Mouse (Mus musculus): ENCODE measurements around the gene Wdr70.

Wdr70 gene

DNA sequence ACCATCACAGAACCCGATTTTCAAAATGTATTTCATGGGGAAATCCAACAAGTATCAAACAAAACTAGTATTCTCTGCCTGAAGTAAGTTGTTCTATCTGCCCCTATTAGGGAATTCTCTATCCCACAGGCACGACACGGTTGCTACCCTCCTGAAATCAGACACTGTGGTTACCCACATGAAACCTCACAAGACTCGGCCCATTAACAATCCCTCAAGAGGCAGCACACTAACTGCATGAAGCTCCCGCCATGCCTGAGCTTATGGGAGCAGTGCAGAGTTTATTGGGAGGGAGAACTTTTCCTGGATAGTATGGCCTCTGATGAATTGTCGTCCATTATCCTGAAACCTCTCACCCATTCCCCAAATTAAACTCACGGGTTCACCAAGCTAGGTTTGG is 67.8 kb downstream of the Wdr70 start:
- in situ Hi-C loops (cut with MboI) = no loop called here

DNA sequence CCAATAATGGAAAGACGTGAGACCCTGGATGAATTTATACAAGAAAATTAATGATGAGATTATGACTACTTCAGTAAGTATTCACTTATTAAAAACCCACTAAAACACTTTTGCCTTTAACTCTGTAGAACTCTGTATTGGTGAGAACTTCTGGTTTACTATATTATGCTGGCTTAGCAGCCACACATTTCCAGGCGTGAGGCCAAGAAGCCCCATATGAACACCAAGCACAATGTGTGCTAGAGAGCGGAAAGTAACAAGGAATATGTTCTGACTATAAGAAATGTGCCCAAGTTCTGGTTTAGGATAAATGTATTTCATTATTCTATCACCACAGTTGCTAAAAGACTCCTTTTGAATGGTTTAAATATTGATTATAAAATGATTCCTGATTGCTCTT is 68.4 kb downstream of the Wdr70 start:
- in situ Hi-C loops (cut with MboI) = no loop called here

DNA sequence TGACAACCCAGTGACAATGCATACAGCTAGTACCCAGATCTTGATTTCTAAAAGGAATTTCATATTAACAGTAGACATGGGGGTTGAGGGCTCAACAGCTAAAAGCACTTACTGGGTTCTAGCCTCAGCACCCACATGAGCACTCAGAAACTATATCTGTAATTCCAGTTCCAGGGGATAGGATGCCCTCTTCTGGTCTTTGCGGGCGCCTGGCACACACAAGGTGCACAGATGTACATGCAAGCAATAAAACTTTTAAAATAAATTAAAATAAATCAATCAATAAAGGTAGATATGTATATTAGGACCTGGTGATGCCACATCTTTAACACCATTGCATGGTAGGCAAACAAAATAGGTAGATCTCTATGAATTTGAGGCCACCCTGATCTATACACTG is 71.5 kb downstream of the Wdr70 start:
- in situ Hi-C loops (cut with MboI) = no loop called here

DNA sequence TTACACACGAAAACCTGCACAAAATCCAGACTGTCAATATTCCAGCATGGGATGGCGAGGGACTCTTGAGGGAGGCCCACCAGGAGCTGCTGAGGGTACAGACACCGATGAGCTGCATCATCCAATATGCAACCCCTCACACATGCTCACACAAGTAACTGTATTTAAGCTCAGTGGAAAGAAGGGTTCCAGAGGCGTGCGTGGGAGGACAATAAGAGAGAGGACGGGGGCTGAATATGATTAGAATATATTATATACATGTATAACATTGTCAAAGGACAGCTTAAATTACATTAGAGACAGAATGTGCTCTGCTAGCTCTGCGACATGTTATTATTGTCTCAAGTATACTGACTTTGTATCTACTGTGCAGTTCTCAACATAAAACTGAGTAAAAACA is 87.6 kb downstream of the Wdr70 start:
- in situ Hi-C loops (cut with MboI) = no loop called here

DNA sequence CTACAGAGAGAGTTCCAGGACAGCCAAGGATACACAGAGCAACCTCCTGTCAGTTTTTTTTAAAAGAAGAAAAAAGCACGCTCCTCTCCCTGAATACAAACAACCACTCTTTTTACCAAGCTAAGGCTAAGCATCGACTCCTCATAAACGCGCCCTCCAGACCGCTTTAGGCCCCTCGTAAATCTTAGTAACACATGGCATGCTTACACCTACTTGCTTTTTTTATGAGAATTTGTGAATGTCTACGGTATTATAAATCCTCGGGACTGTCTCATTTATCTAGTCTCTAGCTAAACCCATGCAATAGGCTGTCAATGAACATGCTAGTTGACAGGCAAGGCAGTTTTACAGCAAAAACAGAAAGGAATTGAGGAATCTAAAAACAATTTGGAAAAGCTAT is 91.6 kb downstream of the Wdr70 start:
- in situ Hi-C loops (cut with MboI) = no loop called here

DNA sequence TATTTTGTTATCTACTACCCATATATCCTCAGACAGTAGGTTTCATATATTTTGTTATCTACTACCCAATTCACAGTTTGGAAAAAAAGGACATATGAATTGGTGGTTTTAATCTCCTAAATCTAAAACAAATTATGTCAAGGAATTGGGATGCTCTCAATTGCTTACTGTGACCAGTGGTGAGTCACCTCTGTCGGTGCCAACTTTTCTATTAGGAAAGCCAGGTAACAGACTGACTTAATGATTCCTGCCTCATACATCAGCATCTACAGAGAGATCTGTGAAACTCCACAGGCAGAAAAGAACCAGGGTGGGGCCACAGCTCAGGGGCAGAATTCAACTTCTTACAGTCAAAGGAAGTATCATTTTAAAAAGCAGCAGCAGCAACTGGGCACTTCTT is 93.0 kb downstream of the Wdr70 start:
- in situ Hi-C loops (cut with MboI) = no loop called here

DNA sequence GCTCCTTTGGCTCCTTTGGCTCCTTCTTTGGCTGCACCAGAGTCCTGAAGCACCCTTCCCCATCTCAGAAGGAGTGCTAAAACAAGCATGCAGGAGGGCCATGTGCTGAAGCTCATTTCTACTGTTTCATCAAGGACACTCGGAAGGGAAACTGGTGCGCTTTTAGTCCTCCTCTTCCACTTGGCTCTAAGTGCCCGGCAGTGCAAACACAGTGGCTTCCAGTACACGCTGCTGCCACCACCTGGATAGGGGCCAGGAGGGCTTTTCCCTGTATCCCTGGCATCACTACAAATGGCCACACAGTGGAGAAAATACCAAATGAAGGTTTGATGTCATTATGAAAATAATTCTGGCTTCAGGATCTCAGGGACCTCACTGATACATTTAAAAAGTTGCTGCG is 93.5 kb downstream of the Wdr70 start:
- in situ Hi-C loops (cut with MboI) = no loop called here

DNA sequence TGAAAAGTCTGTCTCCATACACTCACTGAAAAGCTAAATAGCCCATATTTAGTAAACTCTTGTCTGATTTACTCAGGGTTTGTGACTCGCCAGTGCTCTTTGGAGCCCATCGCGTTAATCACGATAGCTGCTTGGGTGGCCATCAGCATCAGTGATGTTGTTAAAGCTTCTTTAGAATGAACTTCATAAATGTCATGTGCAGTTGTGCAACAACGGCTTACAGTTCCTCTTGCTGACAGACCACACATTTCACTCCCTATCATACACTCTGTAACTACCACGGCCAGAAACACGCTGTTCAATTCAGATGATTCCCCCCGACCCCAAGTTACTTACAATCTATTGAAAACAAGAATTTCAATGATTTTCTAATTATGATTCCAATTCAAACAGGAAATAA is 95.2 kb downstream of the Wdr70 start:
- in situ Hi-C loops (cut with MboI) = no loop called here

DNA sequence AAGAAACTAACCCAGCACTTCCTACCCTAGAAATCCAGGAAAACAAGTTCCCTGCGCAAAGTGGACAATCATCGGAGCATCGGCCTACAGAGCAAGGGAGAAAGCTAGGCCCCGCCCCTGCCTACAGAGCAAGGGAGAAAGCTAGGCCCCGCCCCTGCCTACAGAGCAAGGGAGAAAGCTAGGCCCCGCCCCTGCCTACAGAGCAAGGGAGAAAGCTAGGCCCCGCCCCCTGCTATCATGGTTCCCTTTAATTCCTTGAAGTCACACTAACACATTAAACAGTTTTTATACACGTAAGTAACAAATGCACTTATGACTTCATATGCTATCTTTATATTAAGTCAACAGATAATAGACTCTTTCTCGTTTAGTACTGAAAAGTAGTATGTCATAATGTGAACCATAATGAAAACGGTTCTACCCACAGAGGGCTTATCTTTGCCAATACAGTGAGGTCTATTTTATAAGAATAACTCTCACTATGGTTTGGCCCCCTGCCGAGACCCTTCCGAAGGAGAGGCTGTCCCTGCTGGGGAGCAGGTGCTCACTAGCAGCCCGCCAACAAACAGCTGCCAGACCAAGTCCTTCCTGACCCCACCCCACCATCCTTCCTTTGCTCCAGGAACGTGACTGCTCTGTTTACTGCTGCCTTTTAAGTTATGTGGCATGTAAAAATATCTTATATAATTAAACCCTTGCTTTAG is 100.0 kb downstream of the Wdr70 start:
- in situ Hi-C loops (cut with MboI) = no loop called here

DNA sequence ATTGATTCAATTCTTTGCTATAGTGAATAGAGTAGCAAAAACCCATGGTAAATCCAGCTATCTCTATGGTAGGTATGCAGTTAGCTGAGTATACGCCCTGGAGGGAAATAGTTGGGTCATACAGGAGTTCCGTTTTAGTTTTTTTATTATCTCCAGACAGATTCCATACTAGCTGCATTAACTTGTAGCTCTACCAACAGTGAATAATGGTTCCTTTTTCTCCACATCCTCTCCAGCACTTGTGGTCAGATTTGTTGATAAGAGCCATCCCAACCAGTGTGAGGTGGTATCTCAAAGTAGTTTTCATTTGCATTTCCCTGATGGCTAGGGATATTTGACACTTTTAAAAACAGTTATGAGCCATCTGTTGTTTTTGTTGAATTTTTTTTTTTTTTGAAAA is 100.9 kb downstream of the Wdr70 start:
- in situ Hi-C loops (cut with MboI) = no loop called here

DNA sequence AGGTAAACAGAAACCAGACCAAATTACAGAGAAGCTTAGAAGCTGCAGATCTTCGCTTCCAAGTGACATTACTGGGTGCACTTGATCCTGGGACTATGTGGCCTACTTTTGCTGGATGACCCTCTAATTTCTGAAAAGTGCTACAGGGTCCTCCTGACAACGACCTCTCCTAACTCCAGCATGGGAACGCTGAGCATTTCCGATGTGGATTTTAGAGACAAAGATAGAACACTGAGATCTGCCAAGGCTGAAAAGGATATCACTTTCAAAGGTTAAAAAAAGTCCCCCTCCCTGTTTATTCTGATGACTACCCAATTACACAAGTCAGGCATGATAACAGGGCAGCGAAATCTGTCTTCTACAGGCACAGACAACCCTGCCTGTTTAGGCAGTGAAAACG is 105.3 kb downstream of the Wdr70 start:
- in situ Hi-C loops (cut with MboI) = no loop called here

DNA sequence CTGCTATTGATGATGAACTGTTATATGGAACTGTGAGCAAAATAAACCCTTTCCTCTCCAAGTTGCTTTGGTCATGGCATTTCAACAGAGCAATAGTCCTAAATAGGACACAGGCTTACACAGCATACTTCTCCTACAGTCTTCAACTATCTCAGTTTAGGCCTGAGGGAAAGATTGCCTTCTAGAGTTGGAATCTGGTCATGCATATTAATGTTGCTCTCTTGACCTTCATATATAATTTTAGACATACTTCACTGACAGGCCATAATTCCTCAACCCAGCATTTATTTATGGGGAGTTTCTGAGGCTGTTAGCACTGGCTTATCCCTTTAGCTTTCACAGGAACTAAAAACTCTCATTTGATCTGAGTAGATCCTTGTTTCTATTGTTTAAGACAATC is 108.9 kb downstream of the Wdr70 start:
- in situ Hi-C loops (cut with MboI) = no loop called here

DNA sequence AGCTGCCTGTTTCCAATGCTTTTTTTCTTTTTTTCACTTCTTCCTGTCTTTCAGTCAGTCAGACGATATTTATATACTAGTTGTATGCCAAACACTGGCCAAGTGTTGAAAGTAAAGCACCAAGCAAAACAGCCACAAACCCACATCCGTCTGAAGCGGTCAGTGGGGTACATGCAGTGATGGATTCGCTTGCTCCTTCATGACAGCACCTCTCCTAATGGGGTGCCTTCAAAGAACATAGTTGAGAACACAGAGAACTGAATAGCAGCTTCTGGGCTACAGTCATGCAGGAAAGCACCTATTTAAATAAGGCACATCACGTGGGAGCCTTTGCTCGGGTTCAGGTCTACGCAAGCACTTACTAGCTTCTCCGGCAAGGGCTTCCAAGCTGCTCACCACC is 111.6 kb downstream of the Wdr70 start:
- in situ Hi-C loops (cut with MboI) = no loop called here

DNA sequence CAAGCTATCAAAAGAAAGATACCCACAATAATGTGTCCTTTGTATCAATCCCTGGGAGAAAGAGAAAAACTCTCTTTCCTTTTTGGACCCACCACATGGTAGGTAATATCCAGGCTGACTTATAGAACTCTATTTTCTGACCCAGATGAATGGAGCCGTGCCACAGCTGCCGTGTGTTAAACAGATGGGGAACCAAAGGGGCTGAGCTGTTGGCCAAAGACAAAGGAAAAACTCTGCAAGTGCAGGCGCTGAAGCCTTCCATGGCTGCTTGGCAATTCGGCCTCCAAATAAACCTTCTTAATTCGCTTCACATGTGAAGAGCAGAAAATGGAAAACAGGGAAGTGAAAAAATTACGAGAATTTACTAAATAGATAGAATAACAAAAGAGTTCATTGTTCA is 112.7 kb downstream of the Wdr70 start:
- in situ Hi-C loops (cut with MboI) = no loop called here

DNA sequence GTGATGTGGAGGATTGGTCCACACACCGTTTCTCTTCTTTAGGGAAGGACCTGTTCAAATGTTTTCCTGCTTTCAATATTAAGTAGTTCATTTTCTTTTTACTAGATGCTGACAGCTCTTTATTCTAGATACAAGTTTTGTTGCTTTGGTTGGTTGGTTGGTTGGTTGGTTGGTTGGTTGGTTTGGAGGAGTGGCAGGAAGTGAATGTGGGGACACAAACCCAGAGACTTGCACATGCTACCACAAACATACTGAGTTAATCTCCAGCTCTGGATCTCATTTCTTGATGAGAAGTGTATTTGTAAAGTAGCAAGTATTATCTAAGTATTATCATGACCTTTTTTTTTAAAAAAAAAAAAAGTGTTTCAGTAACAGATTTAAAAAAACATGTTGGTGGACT is 120.4 kb downstream of the Wdr70 start:
- in situ Hi-C loops (cut with MboI) = no loop called here

DNA sequence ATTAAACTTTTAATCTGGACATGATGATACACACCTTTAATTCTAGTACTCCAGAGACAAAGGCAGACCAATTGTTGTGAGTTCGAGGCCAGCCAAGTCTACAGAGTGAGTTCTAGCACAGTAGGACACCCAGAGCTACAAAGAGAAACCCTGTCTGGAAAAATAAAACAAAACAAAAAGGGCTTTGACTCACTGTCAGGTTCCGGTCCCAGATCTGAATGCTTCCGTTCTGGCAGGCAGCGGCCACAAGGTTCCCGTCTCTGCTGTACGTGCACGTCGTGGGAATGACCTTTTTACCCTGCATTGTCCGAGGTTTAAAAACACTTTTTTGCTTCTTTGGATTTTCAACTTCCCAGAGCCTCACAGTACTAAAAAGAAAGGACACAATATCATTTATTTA is 122.2 kb downstream of the Wdr70 start:
- in situ Hi-C loops (cut with MboI) = no loop called here

DNA sequence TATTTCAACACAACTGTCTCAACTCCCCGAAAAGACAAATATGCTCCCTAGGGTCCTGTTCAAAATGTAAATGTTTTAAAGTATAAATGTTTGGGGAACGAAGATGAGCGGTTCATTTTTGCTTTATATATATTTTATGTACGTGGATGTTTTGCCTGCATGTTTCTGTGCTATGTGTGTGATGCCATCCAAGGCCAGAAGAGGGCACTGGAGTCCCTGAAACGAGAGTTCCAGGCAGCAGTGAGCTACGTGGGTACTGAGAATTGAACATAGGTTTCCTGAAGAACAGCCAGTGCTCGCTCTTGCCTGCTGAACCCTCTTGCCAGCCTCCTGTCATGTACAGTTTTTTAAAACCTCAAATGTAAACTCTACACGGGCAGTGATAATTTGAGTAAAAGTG is 124.6 kb downstream of the Wdr70 start:
- in situ Hi-C loops (cut with MboI) = no loop called here

DNA sequence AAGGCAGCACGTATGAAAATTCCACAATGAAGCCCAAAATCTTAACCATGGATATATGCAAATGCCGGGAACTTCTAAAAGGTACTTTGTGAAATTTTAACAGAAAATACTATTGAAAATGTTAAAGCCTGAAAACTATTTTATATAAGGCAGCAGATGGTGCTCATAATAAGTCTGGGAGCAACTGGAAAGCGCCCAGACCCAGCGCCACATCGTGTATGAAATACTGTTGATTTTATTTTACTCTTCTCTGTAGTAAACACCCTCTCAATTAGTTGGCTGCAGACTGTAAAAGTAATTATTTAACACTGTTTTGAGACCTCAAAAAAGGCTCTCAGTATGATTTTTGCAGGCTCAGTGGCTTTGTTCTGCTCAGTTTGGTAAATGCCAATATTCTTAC is 126.5 kb downstream of the Wdr70 start:
- in situ Hi-C loops (cut with MboI) = no loop called here

DNA sequence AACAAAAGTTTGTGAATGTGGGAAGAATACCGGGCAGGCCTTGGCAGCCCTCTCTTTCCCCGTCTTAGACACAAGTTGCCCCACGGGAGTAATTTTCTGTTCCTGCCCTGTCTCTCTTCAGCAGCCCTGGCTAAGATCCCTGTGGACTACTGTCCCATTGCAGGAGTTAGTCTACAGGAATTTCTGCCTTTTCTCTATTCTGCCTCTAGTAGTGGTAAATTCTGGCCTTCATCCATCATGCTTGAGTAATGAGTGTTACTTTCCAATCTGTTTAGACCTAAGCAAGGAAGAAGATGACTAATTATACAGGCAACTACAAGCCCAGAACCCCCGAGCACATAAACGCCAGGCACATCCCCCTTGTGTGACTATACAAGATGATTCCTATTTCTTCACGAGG is 136.2 kb downstream of the Wdr70 start:
- in situ Hi-C loops (cut with MboI) = no loop called here

DNA sequence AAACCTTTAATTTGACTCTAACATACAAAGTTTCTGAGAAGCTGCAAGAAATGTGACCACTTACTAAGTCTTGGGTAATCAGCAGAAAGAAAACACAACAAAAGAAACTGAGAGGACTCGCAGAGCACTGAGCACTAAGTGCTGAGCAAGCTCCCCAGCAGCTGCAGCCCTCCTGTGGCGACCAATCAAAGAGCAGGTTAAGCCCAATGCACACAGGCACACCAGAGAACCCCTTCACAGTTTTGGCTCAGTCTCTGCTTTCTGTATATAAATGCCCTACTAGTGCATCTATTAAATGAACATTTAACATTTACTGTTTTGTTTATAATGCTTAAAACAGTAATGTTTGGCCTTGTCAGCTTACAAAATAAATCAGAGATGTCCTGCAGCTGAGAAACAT is 137.5 kb downstream of the Wdr70 start:
- in situ Hi-C loops (cut with MboI) = no loop called here

DNA sequence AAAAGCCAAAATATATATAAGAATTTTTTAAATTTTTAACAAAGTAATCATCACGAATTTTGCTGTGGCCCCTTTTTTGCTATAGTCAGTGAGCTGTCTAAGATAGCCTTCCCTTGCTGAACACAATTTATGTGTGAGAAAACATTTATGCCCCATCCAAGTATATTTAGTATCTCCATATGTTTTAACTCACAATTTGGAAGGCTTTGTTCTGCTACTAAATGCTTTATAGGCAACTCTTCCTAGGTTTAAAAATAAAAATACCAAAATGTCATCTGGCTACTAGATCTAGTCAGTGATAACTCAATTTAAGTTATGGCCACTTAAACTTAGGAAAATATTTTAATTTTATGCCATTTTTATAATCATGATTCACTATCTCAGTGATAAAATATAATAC is 142.1 kb downstream of the Wdr70 start:
- in situ Hi-C loops (cut with MboI) = no loop called here

DNA sequence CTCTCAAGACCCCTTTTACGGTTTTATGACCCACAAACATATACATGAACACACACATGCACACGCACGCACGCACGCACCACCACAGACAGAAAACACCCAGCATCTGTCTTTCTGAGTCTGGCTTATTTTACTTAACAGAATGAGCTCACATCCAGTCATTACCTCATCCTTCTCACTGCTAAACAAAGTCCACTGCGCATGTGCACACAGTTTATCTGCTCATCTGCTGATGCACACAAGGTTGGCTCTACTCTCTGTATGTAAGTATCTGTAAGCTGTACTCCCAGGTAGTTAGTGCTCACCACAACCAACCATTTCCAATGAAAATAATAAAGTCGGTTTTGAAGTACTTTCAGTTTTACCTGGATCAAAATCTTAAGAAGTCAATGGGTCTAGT is 148.4 kb downstream of the Wdr70 start:
- in situ Hi-C loops (cut with MboI) = no loop called here

DNA sequence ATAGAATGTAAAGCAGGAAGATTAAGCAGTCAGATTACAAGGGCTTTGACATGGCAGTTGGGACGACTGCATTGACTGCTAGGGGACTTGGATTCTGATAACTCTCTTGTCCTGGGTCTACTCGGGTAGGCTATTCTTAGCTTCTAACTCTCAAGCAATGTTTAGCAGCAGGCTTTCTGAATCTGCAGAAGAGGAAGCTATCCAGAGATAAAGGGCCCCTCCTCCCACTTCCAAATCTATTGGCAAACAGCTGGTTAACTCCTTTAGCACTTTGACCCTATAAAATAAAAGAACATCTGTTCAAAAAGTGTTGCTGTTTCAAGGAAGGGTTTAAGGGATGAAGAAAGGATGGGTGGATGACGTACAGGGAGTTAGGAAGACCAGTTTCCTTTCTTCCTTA is 157.3 kb downstream of the Wdr70 start:
- in situ Hi-C loops (cut with MboI) = no loop called here

DNA sequence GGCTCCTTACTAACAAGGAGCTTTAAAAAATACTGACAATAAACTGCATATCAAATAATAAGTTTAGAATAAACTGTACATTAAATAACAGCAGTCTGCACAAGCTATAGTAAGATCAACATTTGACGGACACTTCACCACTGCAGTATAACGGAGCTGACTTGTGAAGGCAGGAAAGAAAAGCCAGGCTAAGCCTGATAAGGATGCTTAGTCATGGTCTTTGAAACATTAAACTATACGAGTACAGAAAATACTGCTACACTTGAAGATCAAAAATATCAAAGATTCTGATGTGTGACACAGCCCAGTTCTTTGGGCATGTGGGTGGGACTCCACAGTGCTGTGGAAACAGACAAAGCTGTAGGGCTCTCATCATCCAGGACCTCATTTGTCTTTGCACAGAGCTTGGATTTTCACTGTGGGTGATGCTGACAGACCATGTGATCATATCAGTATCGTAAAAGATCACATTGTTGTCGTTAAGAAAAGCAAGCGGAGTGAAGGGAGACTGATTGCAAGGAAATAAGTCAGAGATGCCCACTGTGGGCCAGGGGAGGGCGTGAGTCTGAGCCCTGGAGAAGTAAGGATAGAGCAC is 163.3 kb downstream of the Wdr70 start:
- in situ Hi-C loops (cut with MboI) = no loop called here
